Mouse (Mus musculus): ENCODE measurements around the gene Cdnf.

DNA sequence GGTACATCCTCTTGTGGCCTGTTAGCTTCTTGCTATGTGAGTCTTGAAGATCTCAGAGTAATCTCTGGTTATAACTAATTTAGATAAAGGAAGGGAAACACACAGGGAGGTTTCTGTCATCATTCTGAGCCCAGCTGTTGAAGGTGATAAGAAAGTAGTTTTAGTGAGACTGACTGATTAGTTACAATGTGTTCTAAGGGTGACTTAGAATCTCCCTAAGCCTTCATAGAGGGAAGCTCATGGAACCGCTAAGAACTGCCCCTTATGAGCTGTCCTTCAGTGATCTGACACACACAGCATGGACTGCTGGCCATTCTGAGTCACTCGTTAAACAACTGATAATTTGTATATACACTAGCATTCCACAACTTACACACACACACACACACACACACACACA lies 33.2 kb downstream of the Cdnf start:
- TF ChIP-seq POLR2A (IDR thresholded peaks at IDR 0.05; ENCODE audit: low read depth, low read length) (no peak), CTCF (conservative IDR thresholded peaks at IDR 0.05; ENCODE audit: insufficient read depth, insufficient read length, low read depth, low read length) (no peak)

Measured in kidney, adult 2 months (tissue).